Mouse (Mus musculus) spleen, postnatal 36 days (tissue): ENCODE measurements around the gene Prrxl1.

Experiments
- DNase-seq, 2 experiments: peaks; one replicate each; pipeline ENCODE4 v3.0.0; 2022; ENCODE audit warnings: low spot score in 2 of 2, mixed read lengths in 1 of 2

The Prrxl1 gene

DNA sequence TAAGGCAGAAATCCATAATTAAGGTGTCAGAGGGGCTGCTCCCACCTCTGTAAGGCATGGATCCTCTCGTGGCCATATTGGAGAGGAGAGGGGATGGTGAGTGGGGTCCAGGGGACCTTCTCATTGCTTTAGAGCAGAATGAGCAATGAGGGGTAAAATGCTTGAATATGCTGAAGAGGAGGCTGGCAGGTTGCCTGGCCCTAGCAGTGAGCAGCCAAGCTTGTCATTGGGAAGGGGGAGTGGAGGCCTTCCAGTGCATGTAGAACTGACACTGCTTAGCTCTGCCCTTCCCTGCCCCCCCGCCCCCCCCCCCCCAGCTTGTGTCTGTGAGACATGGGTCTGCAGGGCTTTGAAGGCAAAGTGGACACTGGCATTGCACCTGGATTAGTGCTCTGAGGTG, 28.1 kb downstream of the Prrxl1 start:
- DNase-seq: no peak

GRCm38 (mm10) chr14:32628584-32628983, 29.4 kb downstream of the Prrxl1 start:
- DNase-seq: no peak

DNA sequence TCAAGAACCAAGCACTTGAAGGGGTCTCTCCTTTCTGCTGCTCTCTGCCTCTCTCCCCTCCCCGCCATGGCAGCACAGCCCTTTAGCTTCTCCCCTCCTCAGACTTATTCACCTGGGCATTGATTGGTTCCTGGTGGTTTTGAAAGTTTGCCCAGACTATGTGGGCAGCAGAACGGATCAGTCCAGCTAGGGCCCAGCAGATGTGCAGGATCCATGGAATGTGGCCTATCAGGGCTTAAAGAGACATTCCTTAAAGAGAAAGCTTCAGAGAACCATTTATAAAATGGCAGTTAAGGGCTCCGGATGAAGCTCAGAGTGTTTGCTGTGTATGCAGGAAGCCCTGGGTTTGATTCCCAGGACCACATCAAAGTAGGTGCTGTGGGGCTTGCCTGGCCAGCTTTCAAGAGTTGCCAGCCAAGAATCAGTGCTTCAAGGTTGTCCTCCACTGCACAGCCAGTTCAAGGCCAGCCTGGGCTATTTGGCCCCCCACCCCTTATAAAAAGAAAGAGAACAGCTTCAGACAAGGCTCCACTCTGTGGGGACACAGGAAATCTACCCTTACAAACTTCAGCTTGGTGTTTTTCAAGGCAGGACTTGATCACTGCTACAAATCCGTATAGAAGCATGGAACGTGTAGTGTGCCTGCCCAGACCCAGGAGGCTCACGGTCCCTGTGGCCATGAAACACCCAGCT, 33.8 kb downstream of the Prrxl1 start:
- DNase-seq: no peak

DNA sequence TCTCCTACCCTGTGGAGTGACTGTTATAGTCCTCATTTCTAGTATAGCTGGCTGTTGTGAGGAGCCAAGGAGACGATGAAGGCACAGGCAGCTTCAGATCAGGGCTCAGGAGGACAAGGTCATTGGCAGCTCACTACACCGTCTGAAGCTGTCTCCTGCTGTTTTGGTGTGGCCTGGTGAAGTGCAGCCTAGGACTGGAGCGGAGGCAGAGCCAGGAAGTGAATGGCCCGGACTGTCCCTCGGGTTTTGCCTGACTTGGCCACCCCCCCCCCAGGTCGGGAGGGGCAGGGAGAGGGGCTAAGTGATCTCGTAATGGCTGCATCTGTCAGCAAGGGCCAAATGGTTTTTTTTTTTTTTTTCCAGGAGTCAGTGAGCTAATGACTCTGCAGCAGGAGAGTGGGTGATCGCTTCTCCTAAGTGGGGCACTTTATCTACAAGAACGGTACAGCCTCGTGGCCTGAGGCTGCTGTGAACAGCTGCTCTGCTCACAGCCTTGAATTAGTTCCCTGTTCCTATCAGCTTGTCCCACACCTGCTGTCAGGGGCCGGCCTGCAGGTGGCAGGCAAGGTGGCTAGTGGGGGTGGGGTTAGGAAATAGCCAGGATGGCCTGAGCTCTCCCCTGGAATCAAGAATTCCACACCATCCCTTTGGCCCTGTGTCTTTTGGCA, 34.9 kb downstream of the Prrxl1 start:
- DNase-seq: no peak

DNA sequence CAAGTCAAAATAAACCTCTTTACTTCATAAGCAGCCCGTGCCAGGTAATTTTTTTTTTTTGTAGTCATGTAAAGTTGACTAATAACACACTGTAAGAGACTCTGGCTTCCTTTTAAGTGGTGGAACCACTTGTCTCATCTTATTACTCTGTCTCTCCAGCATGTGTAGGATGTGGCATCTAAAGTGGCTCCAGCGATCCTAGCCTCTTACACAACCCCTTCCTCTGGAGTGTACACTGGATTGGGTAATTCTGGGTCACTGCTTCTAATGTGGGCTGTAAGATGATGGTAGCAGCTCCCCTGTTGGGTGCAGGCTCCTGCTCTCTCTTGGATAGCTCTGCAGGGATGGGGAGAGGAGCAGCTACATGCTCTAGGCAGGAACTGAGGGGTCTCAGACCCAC, 39.3 kb downstream of the Prrxl1 start:
- no peak for DNase-seq

DNA sequence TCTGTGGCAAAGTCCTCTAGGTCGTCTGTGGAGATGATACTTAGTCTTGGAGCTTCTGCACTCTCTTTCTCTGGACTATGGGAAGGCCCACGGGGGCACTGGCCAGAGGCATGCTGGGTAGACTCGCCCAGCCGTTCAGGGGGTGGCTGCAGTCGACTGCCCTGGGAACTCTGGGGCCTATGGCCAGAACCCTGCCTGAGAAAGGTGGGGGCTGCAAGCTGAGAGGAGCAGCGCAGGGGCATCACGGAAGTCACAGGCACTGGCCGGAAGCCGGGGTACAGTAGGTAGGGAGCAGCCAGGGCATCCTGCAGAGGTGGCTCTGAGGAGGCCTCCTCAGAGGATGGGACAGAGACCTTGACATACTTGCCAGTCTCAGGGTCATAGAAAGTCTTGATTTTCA, 60.6 kb downstream of the Prrxl1 start:
- no peak for DNase-seq

DNA sequence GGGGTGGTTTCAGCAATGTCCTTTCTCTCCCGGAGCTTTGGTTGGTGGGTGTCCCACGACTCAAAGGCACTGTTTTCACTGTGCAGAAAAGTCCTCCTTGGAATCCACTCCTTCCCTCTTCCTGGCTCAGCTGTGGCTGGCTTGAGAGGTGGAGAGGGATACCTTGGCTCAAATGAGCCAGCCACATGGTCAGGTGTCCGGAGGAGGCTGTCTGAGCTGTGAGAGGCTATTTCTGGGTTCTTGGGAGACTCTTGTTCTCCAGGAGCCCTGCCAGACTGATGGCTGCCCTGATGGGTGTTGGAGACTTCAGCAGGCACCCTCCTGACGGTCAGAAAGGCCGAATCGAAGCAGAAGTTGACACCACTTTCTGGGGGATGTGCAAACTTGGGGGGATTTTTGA, 63.9 kb downstream of the Prrxl1 start:
- no peak for DNase-seq

- DNase-seq: no peak
Observed at GRCm38 (mm10) chr14:32673178-32673577, 74.0 kb downstream of the Prrxl1 start.

GRCm38 (mm10) chr14:32678565-32678964, 79.4 kb downstream of the Prrxl1 start:
- DNase-seq: no peak

- DNase-seq: no peak
Observed at GRCm38 (mm10) chr14:32681603-32682002, 82.4 kb downstream of the Prrxl1 start.

GRCm38 (mm10) chr14:32682536-32682935, 83.3 kb downstream of the Prrxl1 start:
- no peak for DNase-seq

DNA sequence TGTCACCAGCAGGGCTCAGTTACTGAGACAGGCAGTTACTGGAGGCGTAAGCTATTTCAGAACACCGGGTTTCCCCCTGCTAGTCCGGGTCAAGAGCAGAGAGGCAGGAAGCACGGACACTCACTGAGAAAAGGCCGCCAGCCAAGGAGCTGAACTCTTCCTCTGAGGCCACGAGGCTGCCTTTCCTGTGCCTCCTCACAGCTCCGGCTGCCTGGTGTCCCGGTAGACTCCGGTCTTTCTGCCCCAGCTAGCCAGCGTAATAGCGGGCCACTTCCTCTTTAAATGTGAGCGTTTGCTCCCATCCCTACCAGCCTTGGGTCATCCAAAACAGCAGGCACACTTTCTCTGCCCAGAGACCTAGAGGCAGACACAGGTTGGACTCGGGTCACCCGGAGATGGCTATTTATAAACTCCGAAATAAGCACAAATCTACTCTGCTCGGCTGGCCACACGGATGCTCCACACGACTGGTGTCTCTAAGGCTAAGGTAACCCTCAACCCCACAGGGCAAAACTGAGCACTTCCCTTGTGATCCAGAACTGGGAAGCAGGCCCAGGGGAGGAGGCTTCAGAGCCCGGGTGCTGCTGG, 84.1 kb downstream of the Prrxl1 start:
- DNase-seq: peak; percentile 28 to 29

- DNase-seq: peak; percentile 16 to 45
Observed at GRCm38 (mm10) chr14:32683982-32684734, 85.0 kb downstream of the Prrxl1 start.

GRCm38 (mm10) chr14:32684735-32685105, 85.5 kb downstream of the Prrxl1 start:
- DNase-seq: no peak

DNA sequence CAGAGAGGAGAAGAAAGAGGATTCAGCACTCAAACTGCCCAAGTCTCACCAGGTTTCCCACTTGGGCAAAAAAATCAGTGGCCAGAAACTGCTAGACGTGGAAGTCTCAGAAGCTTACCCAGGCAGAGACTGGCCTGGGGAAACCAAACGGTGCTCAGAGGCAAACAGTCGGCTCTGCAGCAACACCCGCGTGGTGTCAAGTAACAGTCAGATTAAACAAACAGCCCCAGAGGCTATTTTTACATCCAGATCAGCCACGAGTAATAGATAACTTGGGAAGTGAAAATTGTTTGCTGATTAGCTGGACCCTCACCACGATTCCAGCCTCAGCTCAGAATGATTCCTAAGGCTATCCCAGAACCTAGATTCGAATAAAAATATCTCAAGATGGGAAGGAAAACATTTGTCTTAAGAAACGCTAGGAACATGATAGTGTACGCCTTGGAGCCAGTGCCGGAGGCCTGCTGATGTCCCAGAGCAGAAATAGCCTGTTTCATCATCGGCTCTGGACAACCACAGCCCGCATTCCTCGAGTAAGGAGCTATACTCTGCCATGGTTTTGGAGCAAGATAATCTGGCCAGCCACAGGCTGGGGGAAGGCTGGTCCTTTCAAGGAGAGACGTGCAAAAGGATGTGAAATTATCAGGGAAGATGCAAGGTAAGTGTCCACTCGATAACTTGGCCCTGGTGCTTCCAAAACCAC, 86.1 kb downstream of the Prrxl1 start, which contains the start of gene 3425401B19Rik:
3425401B19Rik (minus strand) TSS at position 170 of the 703 bp plus-strand sequence.
- DNase-seq: no peak

- DNase-seq: no peak
Observed at GRCm38 (mm10) chr14:32695906-32696305, 96.7 kb downstream of the Prrxl1 start.

DNA sequence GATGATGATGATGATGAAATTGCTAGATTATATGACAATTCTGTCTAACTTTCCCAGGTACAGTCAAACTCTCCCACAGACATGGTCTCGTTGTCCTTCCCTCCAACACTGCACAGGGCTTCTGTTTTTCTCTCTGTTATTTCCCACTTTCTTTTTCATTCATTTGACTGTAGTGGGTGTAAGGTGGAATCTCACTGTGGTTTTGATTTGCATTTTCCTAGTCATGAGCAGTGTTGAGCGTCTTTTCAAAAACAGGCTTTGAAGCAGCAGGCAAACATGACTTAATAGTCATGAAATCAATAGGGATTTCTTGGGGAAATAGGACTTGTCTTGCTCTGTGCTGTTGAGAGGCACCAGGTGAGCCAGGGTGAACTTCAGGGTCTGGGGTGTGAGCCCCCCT, 97.1 kb downstream of the Prrxl1 start:
- no peak for DNase-seq

GRCm38 (mm10) chr14:32697774-32698173, 98.6 kb downstream of the Prrxl1 start:
- no peak for DNase-seq

DNA sequence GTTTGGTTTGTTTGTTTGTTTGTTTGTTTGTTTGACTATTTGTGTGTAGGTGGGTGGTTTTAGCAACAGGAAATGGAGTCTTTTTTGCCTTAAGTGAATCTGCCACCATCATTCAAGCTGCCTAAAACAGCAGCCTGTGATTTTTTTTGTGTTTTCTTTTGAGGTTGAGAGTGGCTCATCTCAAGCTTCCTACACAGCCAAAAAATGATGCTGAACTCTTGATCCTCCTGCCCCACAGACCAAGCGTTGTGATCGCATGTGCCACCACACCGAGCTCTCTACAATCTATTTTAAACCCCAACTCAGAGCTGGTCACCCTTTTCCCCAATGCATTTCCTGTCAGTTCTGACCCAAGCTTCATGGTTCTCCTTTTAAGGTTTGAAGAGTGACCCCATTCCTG, 99.3 kb downstream of the Prrxl1 start:
- no peak for DNase-seq
